Mouse (Mus musculus) forebrain, embryonic 12.5 days (tissue): ENCODE measurements around the gene Nfatc2. TPM values are rescaled to one million over a fixed set of nuclear protein-coding genes. Genes with fewer than 3 reads are reported as not detected.

Experiments used
- ATAC-seq: fragments of 200-750 bp; cut with Nextera tagmentation; 2 replicates; pipeline ENCODE4 v1.8.0; 2017; ENCODE audit warnings: moderate TSS enrichment; ENCODE audit not compliant: low FRiP score
- H3K27ac ChIP-seq: fragments of 300-500 bp; sonication (generic); 2 replicates; pipeline ENCODE4 v1.5.1; 2016; ENCODE audit warnings: mild to moderate bottlenecking
- H3K27me3 ChIP-seq: fragments of 300-500 bp; sonication (generic); 2 replicates; pipeline ENCODE4 v1.6.1; 2016; ENCODE audit warnings: mild to moderate bottlenecking
- H3K36me3 ChIP-seq: fragments of 300-500 bp; sonication (generic); replicated peaks from 2 replicates; pipeline ENCODE4 v1.6.1; 2016; ENCODE audit warnings: mild to moderate bottlenecking
- H3K4me1 ChIP-seq: fragments of 300-500 bp; sonication (generic); 2 replicates; pipeline ENCODE4 v1.6.1; 2016
- H3K4me2 ChIP-seq: fragments of 300-500 bp; sonication (generic); 2 replicates; pipeline ENCODE4 v1.6.1; 2016; ENCODE audit warnings: mild to moderate bottlenecking, moderate library complexity
- H3K4me3 ChIP-seq: fragments of 300-500 bp; sonication (generic); replicated peaks from 2 replicates; pipeline ENCODE4 v1.5.1; 2016; ENCODE audit warnings: mild to moderate bottlenecking
- H3K9ac ChIP-seq: fragments of 300-500 bp; sonication (generic); 2 replicates; pipeline ENCODE4 v1.6.1; 2016; ENCODE audit warnings: mild to moderate bottlenecking
- H3K9me3 ChIP-seq: fragments of 300-500 bp; sonication (generic); 2 replicates; pipeline ENCODE4 v1.6.1; 2016
- WGBS: fragments of 180-500 bp; shearing (Covaris S2); methylation state at CpG from one replicate; pipeline ENCODE4 v1.1.7; 2016; 5-methylcytosine and 5-hydroxymethylcytosine counted together
- polyA plus RNA-seq: library from polyadenylated mRNA; unstranded; fragments of >200 nt; fragmentation: Nextera tagmentation; extraction: Ambion mirVana; gene quantifications from 2 replicates; pipeline ENCODE4 v1.2.1, GENCODE M21; 2016

The Nfatc2 gene
- polyA plus RNA-seq, 1 experiment from 2014 or later: 1.2 TPM

DNA sequence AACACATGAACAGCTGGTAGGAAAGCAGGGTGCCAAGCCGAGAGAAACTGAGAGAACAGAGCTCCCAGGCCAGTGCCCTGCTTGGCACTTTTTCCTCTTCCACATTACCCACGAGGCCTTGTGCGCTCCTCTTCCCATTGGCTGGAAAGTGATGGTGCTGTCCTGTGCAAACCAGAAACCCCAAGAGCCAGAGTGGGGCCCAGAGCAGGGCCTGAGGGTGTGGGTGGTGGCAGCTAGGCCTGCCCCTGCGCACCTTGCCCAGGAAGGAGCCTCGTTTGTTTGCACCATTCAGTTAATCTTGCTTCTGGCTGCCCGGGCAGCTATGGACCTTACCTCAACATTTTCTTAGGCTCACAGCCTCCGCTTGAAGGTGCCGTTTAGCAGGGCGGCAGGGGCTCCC lies 139.6 kb downstream of the Nfatc2 start:
- H3K27ac ChIP-seq: no peak overlapping the region
- no peak overlapping the region for H3K4me3 ChIP-seq
- H3K4me1 ChIP-seq: 0 out of 2 replicates have a peak, but pooled peaks cover 5% of the 10 kb centered on the region
- 78% methylated on average over 9 of the region's 9 CpGs for WGBS
- H3K9me3 ChIP-seq: no peaks in the 10 kb centered on the region
- no peak for ATAC-seq
- H3K36me3 ChIP-seq: no peaks in the 10 kb centered on the region
- no peak overlapping the region for H3K9ac ChIP-seq
- H3K4me2 ChIP-seq: no peak overlapping the region
- no peaks in the 10 kb centered on the region for H3K27me3 ChIP-seq

DNA sequence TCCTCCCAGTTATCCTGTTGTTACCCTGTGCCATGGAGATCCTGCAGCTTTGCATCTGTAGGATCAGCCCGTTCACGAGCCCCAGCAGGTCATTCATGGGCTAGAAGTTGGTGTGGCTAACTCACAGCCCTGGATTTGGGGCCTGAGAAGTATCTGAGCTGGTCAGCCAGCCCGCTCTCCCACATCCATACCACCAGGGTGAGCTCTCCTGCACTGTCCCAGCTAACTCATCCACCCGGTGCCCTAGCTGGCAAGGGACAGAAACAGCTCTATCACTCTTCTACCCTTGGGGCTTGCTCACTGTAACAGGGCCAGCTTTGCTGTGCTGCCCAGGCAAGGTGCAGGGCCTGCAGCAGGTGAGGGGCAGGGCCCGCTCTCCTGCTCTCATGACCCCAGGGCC lies 141.8 kb downstream of the Nfatc2 start:
- Histone ChIP-seq H3K9me3 (no peaks in the 10 kb centered on the region), H3K27me3 (no peaks in the 10 kb centered on the region), H3K4me2 (no peak overlapping the region), H3K27ac (no peak overlapping the region), H3K4me1 (no peaks in the 10 kb centered on the region), H3K36me3 (no peaks in the 10 kb centered on the region), H3K4me3 (no peak overlapping the region), H3K9ac (no peak overlapping the region)
- 57% methylated on average over 5 of the region's 5 CpGs for WGBS
- ATAC-seq: no peak

DNA sequence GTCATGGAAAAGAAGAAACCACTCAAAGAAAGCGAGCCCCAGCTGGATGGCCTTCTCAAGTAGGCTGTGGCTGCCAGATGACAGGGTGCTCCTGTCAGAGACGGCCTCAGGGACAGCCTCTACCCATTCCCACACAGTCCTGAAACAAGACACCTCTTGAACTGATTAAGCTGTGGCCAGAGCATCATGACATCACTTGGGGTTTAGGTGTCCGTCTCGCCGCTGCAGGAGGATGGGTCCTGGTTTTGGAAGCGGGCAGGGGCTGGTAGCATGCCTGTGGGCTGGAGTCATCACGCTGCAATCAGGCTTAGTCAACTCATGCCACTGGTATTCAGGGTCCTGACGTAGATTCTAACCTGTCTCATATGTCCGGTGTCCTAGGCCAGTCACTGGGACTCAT lies 142.9 kb downstream of the Nfatc2 start:
- ATAC-seq: no peak

DNA sequence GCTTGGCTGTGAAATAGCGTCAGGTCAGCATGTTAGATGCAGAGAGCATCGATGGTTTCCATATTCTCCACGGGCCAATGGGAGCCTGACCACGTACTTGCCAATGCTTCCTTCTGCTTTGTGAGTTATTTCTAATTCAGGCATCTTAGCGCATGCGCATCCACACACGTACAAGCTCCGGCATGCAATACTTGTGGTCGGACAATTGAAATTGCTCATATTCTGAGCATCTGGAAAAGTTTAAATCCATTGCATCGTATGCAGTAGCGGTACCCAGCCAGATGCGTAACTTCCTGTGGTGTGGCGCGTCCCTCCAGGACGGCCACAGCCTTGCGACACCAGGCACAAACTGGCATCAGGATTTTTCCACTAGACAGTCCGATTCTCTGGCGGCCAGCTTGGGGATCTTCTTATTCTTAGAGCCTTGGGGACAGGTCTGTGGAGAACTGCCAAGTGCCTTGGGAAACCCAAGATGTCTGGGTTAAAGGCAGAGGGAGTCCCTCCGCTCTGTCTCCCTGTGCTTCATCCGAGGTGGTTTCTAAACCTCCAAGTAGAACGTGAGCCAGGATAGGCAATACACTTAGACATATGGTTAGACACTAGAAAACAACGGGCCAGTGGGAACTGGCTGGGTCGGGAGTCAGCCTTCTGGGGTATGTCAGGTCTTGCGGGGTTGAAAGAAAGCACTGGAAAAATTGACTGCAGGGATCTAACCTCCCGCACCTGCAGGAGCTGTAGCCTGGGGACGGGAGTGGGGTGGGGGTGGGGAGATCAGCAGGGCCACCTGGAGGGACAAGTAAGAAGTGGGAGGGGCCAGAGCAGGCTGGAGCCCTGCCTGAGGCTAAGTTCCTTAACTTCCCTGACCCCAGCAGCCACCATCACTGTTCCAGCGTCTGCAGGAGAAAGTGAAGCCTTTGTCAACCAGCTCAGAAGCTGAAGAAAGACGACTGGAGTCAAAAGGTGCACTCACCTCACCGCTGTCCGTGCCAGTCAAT lies 149.4 kb downstream of the Nfatc2 start:
- Histone ChIP-seq H3K4me1 (peaks cover 11% of the 10 kb centered on the region), H3K27me3 (peaks cover 6% of the 10 kb centered on the region; the same call in 1 of the 2 replicates)

More for the DNA sequence above, 142.9 kb downstream of the Nfatc2 start:
- Histone ChIP-seq H3K27me3 (no peaks in the 10 kb centered on the region), H3K27ac (no peak overlapping the region), H3K4me1 (no peaks in the 10 kb centered on the region), H3K9me3 (no peaks in the 10 kb centered on the region), H3K4me2 (no peak overlapping the region), H3K9ac (no peak overlapping the region), H3K4me3 (no peak overlapping the region), H3K36me3 (no peaks in the 10 kb centered on the region)
- 86% methylated on average over 9 of the region's 9 CpGs for WGBS

DNA sequence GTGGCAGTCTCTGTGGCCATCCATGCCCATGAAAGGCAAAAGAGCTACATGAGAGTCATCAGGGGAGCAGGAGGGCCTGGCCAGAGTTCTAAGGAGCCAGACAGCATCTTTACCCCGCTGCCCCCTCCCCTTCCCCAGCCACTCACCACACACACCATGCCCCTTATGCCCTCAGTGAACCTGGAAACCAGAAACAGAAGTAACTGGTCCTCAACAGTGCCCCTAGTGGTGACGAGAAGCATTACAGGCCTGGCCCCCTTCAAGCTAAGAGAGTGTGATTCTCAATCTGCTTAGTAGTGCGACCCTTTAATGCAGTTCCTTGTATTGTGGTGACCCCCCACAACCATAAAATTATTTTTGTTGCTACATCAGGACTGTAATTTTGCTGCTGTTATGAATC lies 150.5 kb downstream of the Nfatc2 start:
- no peak overlapping the region for H3K27ac ChIP-seq
- WGBS: 22% methylated on average over 3 of the region's 3 CpGs
- H3K36me3 ChIP-seq: no peaks in the 10 kb centered on the region
- no peak overlapping the region for H3K4me2 ChIP-seq
- no peak overlapping the region for H3K9ac ChIP-seq
- H3K27me3 ChIP-seq: peaks cover 6% of the 10 kb centered on the region; the same call in 1 of the 2 replicates
- no peak overlapping the region for H3K4me3 ChIP-seq
- ATAC-seq: no peak
- H3K9me3 ChIP-seq: no peaks in the 10 kb centered on the region
- H3K4me1 ChIP-seq: peaks cover 11% of the 10 kb centered on the region

More for the DNA sequence above, 149.4 kb downstream of the Nfatc2 start:
- no peaks in the 10 kb centered on the region for H3K36me3 ChIP-seq
- H3K4me3 ChIP-seq: no peak overlapping the region
- WGBS: 63% methylated on average over 30 of the region's 30 CpGs
- H3K9ac ChIP-seq: no peak overlapping the region
- no peak overlapping the region for H3K4me2 ChIP-seq
- ATAC-seq: no peak
- no peak overlapping the region for H3K27ac ChIP-seq
- no peaks in the 10 kb centered on the region for H3K9me3 ChIP-seq

DNA sequence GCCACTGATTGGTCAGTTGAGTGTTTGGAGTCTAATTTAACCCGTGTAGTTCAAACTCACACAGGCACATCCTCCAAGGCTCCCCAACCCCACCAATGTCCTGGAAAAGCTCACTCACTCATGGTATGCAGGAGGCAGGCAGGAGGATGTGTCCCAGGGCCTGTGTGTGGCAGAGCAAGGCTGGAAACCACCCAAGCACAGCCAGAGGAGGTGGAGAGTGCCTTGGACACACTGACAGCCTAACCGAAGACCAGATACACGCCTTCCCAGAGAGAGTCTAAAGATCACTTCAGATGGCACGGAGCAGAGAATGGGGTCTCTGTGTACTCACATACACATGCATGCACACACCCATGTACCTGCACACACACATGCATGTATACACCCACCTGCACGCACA lies 153.4 kb downstream of the Nfatc2 start:
- Histone ChIP-seq H3K9me3 (no peaks in the 10 kb centered on the region), H3K9ac (no peak overlapping the region), H3K36me3 (no peaks in the 10 kb centered on the region), H3K4me1 (peaks cover 11% of the 10 kb centered on the region), H3K4me2 (no peak overlapping the region), H3K27me3 (peaks cover 12% of the 10 kb centered on the region; the same call in 1 of the 2 replicates), H3K4me3 (no peak overlapping the region), H3K27ac (no peak overlapping the region)
- WGBS: 63% methylated on average over 5 of the region's 5 CpGs
- ATAC-seq: no peak

DNA sequence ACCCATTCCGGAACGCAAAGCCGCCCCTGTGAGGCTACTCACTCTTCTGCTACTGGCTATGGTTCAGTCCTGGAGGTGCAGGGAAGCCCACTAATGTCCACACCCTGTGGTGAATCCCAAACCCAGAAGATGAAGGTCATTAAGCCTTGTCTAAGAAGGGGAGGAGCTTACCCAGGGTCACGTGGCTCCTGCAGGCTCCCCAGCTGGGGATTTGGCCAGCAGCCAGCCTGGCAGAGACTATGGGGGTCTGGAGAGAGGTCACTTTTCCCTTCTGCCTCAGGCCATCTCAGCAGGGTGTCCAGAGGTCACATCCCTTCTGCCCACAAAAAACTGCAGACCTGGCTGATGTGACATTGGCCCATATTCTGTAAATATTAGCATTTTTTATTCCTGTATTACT lies 153.9 kb downstream of the Nfatc2 start:
- Histone ChIP-seq H3K27me3 (peaks cover 12% of the 10 kb centered on the region; the same call in 1 of the 2 replicates), H3K9me3 (no peaks in the 10 kb centered on the region), H3K36me3 (no peaks in the 10 kb centered on the region), H3K27ac (no peak overlapping the region), H3K4me1 (peaks cover 11% of the 10 kb centered on the region), H3K4me3 (no peak overlapping the region), H3K4me2 (no peak overlapping the region), H3K9ac (no peak overlapping the region)
- ATAC-seq: peak; percentile 24; the same call in 1 of the 2 replicates
- WGBS: 27% methylated on average over 4 of the region's 4 CpGs

DNA sequence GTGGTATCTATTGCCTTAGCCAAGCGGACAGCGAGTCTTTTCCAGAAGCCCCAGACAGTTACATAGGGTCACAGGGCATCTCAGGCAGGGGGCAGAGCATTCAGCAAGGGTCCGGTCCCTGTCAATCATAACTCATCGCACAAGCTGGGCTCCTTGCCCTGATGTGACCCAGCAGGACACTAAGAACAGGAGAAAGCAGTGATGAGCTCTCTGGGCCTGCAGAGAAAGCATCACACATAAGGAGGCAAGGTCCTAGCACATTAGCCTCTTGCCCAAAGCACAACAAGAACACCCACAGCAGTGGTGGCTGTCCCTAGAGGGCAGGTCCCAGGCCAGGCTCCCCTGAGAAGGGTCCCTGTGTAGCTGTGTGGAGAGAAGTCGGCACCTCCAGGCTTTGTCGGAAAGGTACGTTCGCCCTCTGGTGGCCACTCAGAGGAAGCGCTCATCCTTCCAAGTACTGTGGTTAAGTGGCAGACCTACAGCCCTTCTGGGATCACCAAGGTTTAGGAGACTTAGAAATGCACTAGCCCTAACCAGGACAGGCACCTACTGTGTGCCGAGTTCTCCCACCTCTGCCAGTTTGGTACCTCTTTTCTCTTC lies 156.1 kb downstream of the Nfatc2 start:
- H3K27ac ChIP-seq: no peak overlapping the region
- ATAC-seq: peak; percentile 54

DNA sequence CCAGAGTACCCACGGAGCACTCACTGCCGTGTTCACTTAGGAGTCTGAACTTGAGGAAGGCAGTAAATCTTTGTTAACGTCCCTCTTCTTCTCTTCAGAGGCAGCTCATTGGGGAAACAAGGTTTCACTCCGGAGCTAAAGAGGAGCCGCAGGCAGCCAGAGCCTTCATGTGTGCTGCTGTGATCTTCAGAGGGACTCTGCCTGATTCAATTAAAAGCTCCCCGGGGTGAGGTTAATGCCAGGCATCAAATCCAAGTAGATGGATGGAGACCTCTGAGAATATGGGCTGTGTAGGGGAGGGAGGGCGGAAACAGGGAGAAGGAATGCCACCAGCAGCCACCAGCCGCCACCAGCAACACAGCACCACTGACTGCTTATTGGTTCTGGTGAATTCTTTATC lies 157.3 kb downstream of the Nfatc2 start:
- peaks cover 10% of the 10 kb centered on the region; the same call in 1 of the 2 replicates for H3K9me3 ChIP-seq
- no peak overlapping the region for H3K4me2 ChIP-seq
- peaks cover 18% of the 10 kb centered on the region for H3K4me1 ChIP-seq
- peaks cover 7% of the 10 kb centered on the region; the same call in 1 of the 2 replicates for H3K27me3 ChIP-seq
- 21% methylated on average over 8 of the region's 8 CpGs for WGBS
- no peak overlapping the region for H3K27ac ChIP-seq
- no peak for ATAC-seq
- H3K4me3 ChIP-seq: no peak overlapping the region
- no peaks in the 10 kb centered on the region for H3K36me3 ChIP-seq
- H3K9ac ChIP-seq: peak overlapping the region; percentile 4; the same call in 1 of the 2 replicates

More for the DNA sequence above, 156.1 kb downstream of the Nfatc2 start:
- H3K9me3 ChIP-seq: peaks cover 4% of the 10 kb centered on the region; the same call in 1 of the 2 replicates
- 39% methylated on average over 10 of the region's 10 CpGs for WGBS
- H3K27me3 ChIP-seq: peaks cover 7% of the 10 kb centered on the region; the same call in 1 of the 2 replicates
- no peak overlapping the region for H3K4me3 ChIP-seq
- peaks cover 11% of the 10 kb centered on the region for H3K4me1 ChIP-seq
- H3K4me2 ChIP-seq: no peak overlapping the region
- no peaks in the 10 kb centered on the region for H3K36me3 ChIP-seq
- H3K9ac ChIP-seq: no peak overlapping the region

DNA sequence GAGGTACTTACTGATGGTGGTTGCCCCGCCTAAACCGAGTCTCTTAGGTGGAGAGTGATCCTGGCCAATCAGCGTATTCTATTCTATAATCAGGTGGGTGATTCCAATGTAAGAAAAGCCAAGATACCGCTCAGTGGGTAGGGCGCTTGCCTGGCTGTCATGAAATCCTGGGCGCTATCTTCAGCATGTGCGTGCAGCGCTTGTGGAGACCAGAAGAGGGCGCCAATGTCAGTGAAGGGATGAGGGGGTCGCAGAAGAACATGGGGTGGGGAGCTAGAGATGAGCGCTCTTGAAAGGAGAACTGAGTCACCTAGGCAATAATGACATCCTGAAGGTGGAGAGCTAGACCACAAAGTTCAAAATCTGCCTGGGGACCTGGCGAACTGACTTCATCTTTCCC lies 160.0 kb downstream of the Nfatc2 start:
- H3K36me3 ChIP-seq: no peaks in the 10 kb centered on the region
- no peak overlapping the region for H3K4me3 ChIP-seq
- H3K9me3 ChIP-seq: peaks cover 10% of the 10 kb centered on the region; the same call in 1 of the 2 replicates
- ATAC-seq: no peak
- no peak overlapping the region for H3K4me2 ChIP-seq
- no peak overlapping the region for H3K9ac ChIP-seq
- 92% methylated on average over 12 of the region's 12 CpGs for WGBS
- no peak overlapping the region for H3K27ac ChIP-seq
- peaks cover 5% of the 10 kb centered on the region; the same call in 1 of the 2 replicates for H3K27me3 ChIP-seq
- H3K4me1 ChIP-seq: peaks cover 17% of the 10 kb centered on the region

DNA sequence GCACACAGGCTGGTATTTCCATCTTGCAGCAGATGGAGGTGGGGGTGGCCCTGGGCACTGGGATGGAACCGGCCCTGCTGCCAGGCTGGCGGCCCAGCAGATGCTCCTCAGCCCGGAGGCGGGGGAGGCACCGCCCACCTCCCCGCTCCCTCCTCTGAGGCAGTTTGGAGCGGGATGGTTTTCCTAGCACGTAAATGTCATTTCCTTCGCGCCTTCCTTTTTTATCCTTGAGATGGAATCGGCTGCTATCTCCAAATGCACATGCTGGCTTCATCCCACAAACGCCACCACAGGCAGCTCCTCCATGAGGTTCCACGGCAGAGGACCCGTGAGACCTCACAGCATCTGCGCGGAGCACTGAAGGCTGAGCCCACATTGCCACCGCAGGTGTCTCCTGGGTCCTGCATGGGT lies 160.5 kb downstream of the Nfatc2 start:
- Histone ChIP-seq H3K9me3 (peaks cover 10% of the 10 kb centered on the region; the same call in 1 of the 2 replicates), H3K4me1 (peaks cover 17% of the 10 kb centered on the region), H3K27ac (no peak overlapping the region), H3K27me3 (peaks cover 5% of the 10 kb centered on the region; the same call in 1 of the 2 replicates), H3K4me3 (no peak overlapping the region), H3K36me3 (no peaks in the 10 kb centered on the region), H3K4me2 (no peak overlapping the region), H3K9ac (no peak overlapping the region)
- 92% methylated on average over 17 of the region's 17 CpGs for WGBS
- no peak for ATAC-seq

DNA sequence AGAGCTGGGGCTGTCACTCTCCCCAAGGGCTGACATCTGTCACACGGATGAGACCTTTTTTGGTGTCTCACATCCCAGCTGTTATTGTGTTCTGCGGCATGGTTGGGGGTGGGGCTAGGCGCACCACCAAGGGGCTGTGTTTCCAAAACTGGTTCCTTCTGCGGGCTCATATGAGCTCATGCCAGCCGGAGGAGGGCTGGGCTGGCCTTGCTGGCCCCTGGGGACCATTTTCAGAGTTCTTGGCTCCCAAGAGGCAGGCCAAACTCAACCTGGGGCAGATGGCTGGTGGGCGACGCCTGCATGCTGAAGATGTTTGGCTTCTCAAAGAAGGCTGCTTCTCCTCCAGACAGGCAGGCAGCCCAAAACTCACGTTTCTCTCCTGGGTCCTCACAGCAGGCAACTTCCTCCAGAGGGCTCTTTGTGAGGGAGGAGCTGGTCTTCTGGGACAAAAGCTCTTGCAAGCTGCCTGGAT lies 162.4 kb downstream of the Nfatc2 start:
- Histone ChIP-seq H3K9ac (no peak overlapping the region), H3K27ac (0 out of 2 replicates have a peak overlapping the region, but pooled peaks have one; percentile 9), H3K27me3 (no peaks in the 10 kb centered on the region), H3K36me3 (no peaks in the 10 kb centered on the region), H3K4me1 (peaks cover 17% of the 10 kb centered on the region), H3K4me2 (no peak overlapping the region), H3K4me3 (no peak overlapping the region), H3K9me3 (peaks cover 10% of the 10 kb centered on the region; the same call in 1 of the 2 replicates)
- 50% methylated on average over 8 of the region's 8 CpGs for WGBS
- ATAC-seq: no peak
